Mouse (Mus musculus): ENCODE results near the gene Dnajb5. TPM values are rescaled to one million over a fixed set of nuclear protein-coding genes. Genes with fewer than 3 reads are reported as not detected.

Gene Dnajb5
- total and polyA plus RNA-seq, 2 experiments from 2014 or later, result 33.4 to 88.0 TPM

DNA sequence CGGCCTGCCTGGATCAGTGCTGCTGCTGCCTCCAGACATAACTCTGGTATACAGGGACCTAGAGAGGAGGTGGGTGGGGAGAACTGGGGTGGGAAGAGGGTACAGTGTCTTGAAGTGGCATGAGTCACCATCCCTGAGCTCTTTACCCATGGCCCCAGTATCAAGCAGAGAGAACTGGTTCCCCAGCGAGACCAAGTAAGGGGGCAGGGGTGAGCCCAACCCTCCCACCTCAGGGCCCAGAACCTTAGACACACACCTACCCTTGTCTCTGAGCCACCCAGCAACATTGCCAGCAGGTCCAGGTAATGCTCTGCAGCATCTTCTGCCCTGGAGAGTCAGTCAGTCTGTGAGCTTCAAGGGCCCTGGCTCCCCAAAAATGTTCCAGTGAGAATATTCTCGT, 55.3 kb downstream of the Dnajb5 start:
- WGBS, result 96% methylated on average over 3 of the region's 3 CpGs
- ATAC-seq (no peak), DNase-seq (ENCODE audit: low spot score) (no peak)
- Histone ChIP-seq H3K9ac (replicated peaks; ENCODE audit: low read length) (no peak overlapping the region), H3K4me2 (ENCODE audit: low read depth, low read length) (no peak overlapping the region), H3K9me3 (ENCODE audit: low read length) (no peaks in the 10 kb centered on the region), H3K4me1 (ENCODE audit: insufficient read depth, low read length) (no peaks in the 10 kb centered on the region), H3K27ac (no peak overlapping the region), H3K4me3 (ENCODE audit: low read length) (no peak overlapping the region), H3K36me3 (ENCODE audit: insufficient read depth, low read length) (no peaks in the 10 kb centered on the region), H3K27me3 (ENCODE audit: insufficient read depth, low read length) (no peaks in the 10 kb centered on the region)
- no peak for TF ChIP-seq CTCF (IDR thresholded peaks at IDR 0.05; ENCODE audit: low read depth)

DNA sequence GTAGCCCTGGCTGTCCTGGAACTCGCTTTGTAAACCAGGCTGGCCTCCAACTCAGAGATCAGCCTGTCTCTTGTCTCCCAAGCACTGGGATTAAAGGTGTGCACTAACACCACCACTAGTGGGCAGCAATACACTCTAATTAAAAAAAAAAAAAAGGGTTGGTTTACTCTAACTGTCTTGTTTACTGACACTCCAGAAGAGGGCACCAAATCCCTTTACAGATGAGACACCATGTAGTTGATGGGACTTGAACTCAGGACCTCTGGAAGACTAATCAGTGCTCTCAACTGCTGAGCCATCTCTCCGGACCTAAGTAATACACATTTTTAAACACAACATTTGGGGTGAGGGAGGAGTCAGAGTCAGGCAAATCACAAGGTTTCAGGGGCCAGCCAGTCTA, 56.2 kb downstream of the Dnajb5 start:
- DNase-seq (ENCODE audit: low spot score) (peak; percentile 45), ATAC-seq (no peak)
- H3K4me1 ChIP-seq (ENCODE audit: insufficient read depth, low read length), result no peaks in the 10 kb centered on the region
- no peak overlapping the region for H3K9ac ChIP-seq (replicated peaks; ENCODE audit: low read length)
- no peaks in the 10 kb centered on the region for H3K27me3 ChIP-seq (ENCODE audit: insufficient read depth, low read length)
- 64% methylated on average over 2 of the region's 2 CpGs for WGBS
- H3K9me3 ChIP-seq (ENCODE audit: low read length), result no peaks in the 10 kb centered on the region
- H3K4me2 ChIP-seq (ENCODE audit: low read depth, low read length), result no peak overlapping the region
- no peaks in the 10 kb centered on the region for H3K36me3 ChIP-seq (ENCODE audit: insufficient read depth, low read length)
- no peak overlapping the region for H3K27ac ChIP-seq
- H3K4me3 ChIP-seq (ENCODE audit: low read length), result no peak overlapping the region
- TF ChIP-seq CTCF (IDR thresholded peaks at IDR 0.05; ENCODE audit: low read depth), result peak; percentile 60

Other genes starting within 250 kb of the Dnajb5 start
- gene 4930578G10Rik, start 214.3 kb upstream of the Dnajb5 start, total RNA-seq (2014; rRNA removed), result not detected in 2 replicates
- gene 4930578G10Rik, start 214.3 kb upstream of the Dnajb5 start, polyA plus RNA-seq (2015; fragmentation: Nextera tagmentation; extraction: Ambion mirVana), result 0.63 and 0.70 TPM in 2 replicates
- gene Ccl19, start 193.2 kb upstream of the Dnajb5 start, total RNA-seq (2014; rRNA removed), result not detected in 2 replicates
- gene Ccl19, start 193.2 kb upstream of the Dnajb5 start, polyA plus RNA-seq (2015; fragmentation: Nextera tagmentation; extraction: Ambion mirVana), result 0.74 and 0.83 TPM in 2 replicates
- gene Ccl21a, start 175.8 kb upstream of the Dnajb5 start, total RNA-seq (2014; rRNA removed), result 3.1 TPM in 1 of 2 replicates, not detected in the other
- gene Ccl21a, start 175.8 kb upstream of the Dnajb5 start, polyA plus RNA-seq (2015; fragmentation: Nextera tagmentation; extraction: Ambion mirVana), result 0.24 and 0.79 TPM in 2 replicates
- gene Fam205a1, start 95.9 kb upstream of the Dnajb5 start, total RNA-seq (2014; rRNA removed), result 0.07 TPM in 1 of 2 replicates, not detected in the other
- gene Fam205a1, start 95.9 kb upstream of the Dnajb5 start, polyA plus RNA-seq (2015; fragmentation: Nextera tagmentation; extraction: Ambion mirVana), result 0.15 TPM in 1 of 2 replicates, not detected in the other
- 0.05 TPM in 1 of 2 replicates, not detected in the other for gene Gm12394, start 93.0 kb upstream of the Dnajb5 start, total RNA-seq (2014; rRNA removed)
- 0.55 and 0.68 TPM in 2 replicates for gene Gm12394, start 93.0 kb upstream of the Dnajb5 start, polyA plus RNA-seq (2015; fragmentation: Nextera tagmentation; extraction: Ambion mirVana)
- not detected in 2 replicates for gene Fam205c, start 75.6 kb upstream of the Dnajb5 start, total RNA-seq (2014; rRNA removed)
- 4.7 TPM in 2 replicates for gene Fam205c, start 75.6 kb upstream of the Dnajb5 start, polyA plus RNA-seq (2015; fragmentation: Nextera tagmentation; extraction: Ambion mirVana)
- gene Phf24, start 33.2 kb upstream of the Dnajb5 start, total RNA-seq (2014; rRNA removed), result 123 and 130 TPM in 2 replicates
- 33.9 and 38.6 TPM in 2 replicates for gene Phf24, start 33.2 kb upstream of the Dnajb5 start, polyA plus RNA-seq (2015; fragmentation: Nextera tagmentation; extraction: Ambion mirVana)
- gene 1700022I11Rik, start 19.8 kb downstream of the Dnajb5 start, total RNA-seq (2014; rRNA removed), result not detected in 2 replicates
- gene 1700022I11Rik, start 19.8 kb downstream of the Dnajb5 start, polyA plus RNA-seq (2015; fragmentation: Nextera tagmentation; extraction: Ambion mirVana), result 0.37 and 0.60 TPM in 2 replicates
- 187 and 191 TPM in 2 replicates for gene Vcp, start 50.7 kb downstream of the Dnajb5 start, total RNA-seq (2014; rRNA removed)
- 445 and 455 TPM in 2 replicates for gene Vcp, start 50.7 kb downstream of the Dnajb5 start, polyA plus RNA-seq (2015; fragmentation: Nextera tagmentation; extraction: Ambion mirVana)
- gene Fancg, start 60.7 kb downstream of the Dnajb5 start, total RNA-seq (2014; rRNA removed), result 10.5 and 13.1 TPM in 2 replicates
- 14.2 and 14.5 TPM in 2 replicates for gene Fancg, start 60.7 kb downstream of the Dnajb5 start, polyA plus RNA-seq (2015; fragmentation: Nextera tagmentation; extraction: Ambion mirVana)
- gene Pigo, start 76.0 kb downstream of the Dnajb5 start, total RNA-seq (2014; rRNA removed), result 27.7 and 33.4 TPM in 2 replicates
- gene Pigo, start 76.0 kb downstream of the Dnajb5 start, polyA plus RNA-seq (2015; fragmentation: Nextera tagmentation; extraction: Ambion mirVana), result 20.8 and 22.1 TPM in 2 replicates
- gene Stoml2, start 81.9 kb downstream of the Dnajb5 start, total RNA-seq (2014; rRNA removed), result 86.2 and 118 TPM in 2 replicates
- gene Stoml2, start 81.9 kb downstream of the Dnajb5 start, polyA plus RNA-seq (2015; fragmentation: Nextera tagmentation; extraction: Ambion mirVana), result 256 and 272 TPM in 2 replicates
- 36.0 and 54.9 TPM in 2 replicates for gene Fam214b, start 96.4 kb downstream of the Dnajb5 start, total RNA-seq (2014; rRNA removed)
- 25.0 TPM in 2 replicates for gene Fam214b, start 96.4 kb downstream of the Dnajb5 start, polyA plus RNA-seq (2015; fragmentation: Nextera tagmentation; extraction: Ambion mirVana)
- gene Unc13b, start 109.1 kb downstream of the Dnajb5 start, total RNA-seq (2014; rRNA removed), result 40.4 and 41.8 TPM in 2 replicates
- gene Unc13b, start 109.1 kb downstream of the Dnajb5 start, polyA plus RNA-seq (2015; fragmentation: Nextera tagmentation; extraction: Ambion mirVana), result 6.6 TPM in 2 replicates